Comparison of ENCODE assay signal across 8 mouse cellular contexts in genomic region chr5:65955343-65956143, GRCm38 (mm10). TPM values are rescaled to one million over a fixed set of nuclear protein-coding genes. Genes with fewer than 3 reads are reported as not detected.
DNase-seq lines count a peak whose midpoint lies in the region; ATAC-seq and TF ChIP-seq lines count a peak whose summit lies in the region.

No protein-coding gene starts in this region.

- H3K36me3 ChIP-seq in forebrain, postnatal 0 days (ENCODE audit: insufficient read depth), result no peaks in the 10 kb centered on the region
- no peaks in the 10 kb centered on the region for H3K36me3 ChIP-seq in neural tube, embryonic 15.5 days

- TF ChIP-seq CTCF in cerebellum, adult 2 months (IDR thresholded peaks at IDR 0.05; ENCODE audit: borderline replicate concordance, insufficient read depth, low read depth, low read length), result peak; percentile 62; the same call in 1 of the 2 replicates
- peak; percentile 85 for TF ChIP-seq CTCF in forebrain, postnatal 0 days (IDR thresholded peaks at IDR 0.05; ENCODE audit: low read depth)
- TF ChIP-seq CTCF in layer of hippocampus, adult 2 months (conservative IDR thresholded peaks at IDR 0.05), result peak; percentile 90
- TF ChIP-seq CTCF in lung, adult 2 months (IDR thresholded peaks at IDR 0.05; ENCODE audit: insufficient read depth, low read length), result peak; percentile 95

- DNase-seq in ES-CJ7 (ENCODE audit: low read depth, low spot score), result peak; percentile 94
- DNase-seq in cerebellum, adult 2 months, result peak; percentile 29 to 42
- peak; percentile 84 for DNase-seq in forebrain, postnatal 0 days
- peak; percentile 90 for DNase-seq in heart, postnatal 4 days
- DNase-seq in layer of hippocampus, adult 2 months (ENCODE audit: low spot score in 2 of 2), result peak; percentile 55 to 73
- peak; percentile 86 for DNase-seq in lung, adult 2 months
- peak; percentile 91 for DNase-seq in testis, postnatal 10 days (ENCODE audit: low spot score)

- ATAC-seq in forebrain, postnatal 0 days, result peak; percentile 72
- ATAC-seq in neural tube, embryonic 15.5 days (ENCODE audit: low FRiP score), result peak; percentile 48; the same call in 1 of the 2 replicates

- H3K4me2 ChIP-seq in forebrain, postnatal 0 days (ENCODE audit: low read depth), result peak overlapping the region; percentile 46
- H3K4me2 ChIP-seq in neural tube, embryonic 15.5 days, result peak overlapping the region; percentile 56

- H3K27me3 ChIP-seq in cerebellum, adult 2 months (ENCODE audit: control insufficient read depth, insufficient read depth, low read length), result no peaks in the 10 kb centered on the region
- no peaks in the 10 kb centered on the region for H3K27me3 ChIP-seq in forebrain, postnatal 0 days (ENCODE audit: insufficient read depth, low read length)
- H3K27me3 ChIP-seq in neural tube, embryonic 15.5 days (replicated peaks), result no peaks in the 10 kb centered on the region

- peak overlapping the region; percentile 35 for H3K4me3 ChIP-seq in cerebellum, adult 2 months (replicated peaks; ENCODE audit: insufficient read depth, low read depth, low read length)
- peak overlapping the region; percentile 24; the same call in 1 of the 2 replicates for H3K4me3 ChIP-seq in forebrain, postnatal 0 days (ENCODE audit: low read depth, low read length)
- H3K4me3 ChIP-seq in layer of hippocampus, adult 2 months, result peak overlapping the region; percentile 50
- H3K4me3 ChIP-seq in lung, adult 2 months (replicated peaks; ENCODE audit: extremely low read depth, low read depth, low read length), result peak overlapping the region; percentile 78
- peak overlapping the region; percentile 39 for H3K4me3 ChIP-seq in neural tube, embryonic 15.5 days (replicated peaks)

- H3K9me3 ChIP-seq in forebrain, postnatal 0 days (ENCODE audit: low read length), result no peaks in the 10 kb centered on the region
- H3K9me3 ChIP-seq in neural tube, embryonic 15.5 days (replicated peaks), result no peaks in the 10 kb centered on the region

- H3K9ac ChIP-seq in forebrain, postnatal 0 days, result no peak overlapping the region
- no peak overlapping the region for H3K9ac ChIP-seq in neural tube, embryonic 15.5 days (replicated peaks)

- H3K27ac ChIP-seq in cerebellum, adult 2 months (ENCODE audit: insufficient read depth, low read length), result no peak overlapping the region
- peak overlapping the region; percentile 69 for H3K27ac ChIP-seq in forebrain, postnatal 0 days (ENCODE audit: low read depth, low read length)
- peak overlapping the region; percentile 91 for H3K27ac ChIP-seq in layer of hippocampus, adult 2 months
- peak overlapping the region; percentile 2; the same call in 1 of the 2 replicates for H3K27ac ChIP-seq in neural tube, embryonic 15.5 days (replicated peaks)

- WGBS in cerebellum, adult 2 months, result 35% methylated on average over 23 of the region's 23 CpGs
- 31% methylated on average over 23 of the region's 23 CpGs for WGBS in forebrain, postnatal 0 days
- WGBS in lung, adult 2 months, result 26% methylated on average over 23 of the region's 23 CpGs
- 24% methylated on average over 23 of the region's 23 CpGs for WGBS in neural tube, embryonic 15.5 days

- no peak for TF ChIP-seq POLR2A in cerebellum, adult 2 months (IDR thresholded peaks at IDR 0.05; ENCODE audit: borderline replicate concordance, insufficient read depth, low read length)
- TF ChIP-seq POLR2A in lung, adult 2 months (IDR thresholded peaks at IDR 0.05; ENCODE audit: borderline replicate concordance, extremely low read depth, low read depth, low read length), result no peak

- H3K4me1 ChIP-seq in cerebellum, adult 2 months (ENCODE audit: control insufficient read depth, insufficient read depth, low read length), result no peaks in the 10 kb centered on the region; the same call in 1 of the 2 replicates
- H3K4me1 ChIP-seq in forebrain, postnatal 0 days (ENCODE audit: insufficient read depth), result peaks cover 13% of the 10 kb centered on the region
- H3K4me1 ChIP-seq in lung, adult 2 months (ENCODE audit: control insufficient read depth, insufficient read depth, low read length), result no peaks in the 10 kb centered on the region
- H3K4me1 ChIP-seq in neural tube, embryonic 15.5 days, result peaks cover 20% of the 10 kb centered on the region

RNA-seq across cellular contexts. Expression of gene Chrna9, which starts 20.8 kb away (rescaled TPM):
- polyA plus RNA-seq in cerebellum, adult 2 months (2012; rRNA removed), result not detected in 2 replicates
- 0.52 TPM in 1 of 2 replicates, not detected in the other for total RNA-seq in forebrain, postnatal 0 days (2014; rRNA removed)
- not detected in 2 replicates for polyA plus RNA-seq in forebrain, postnatal 0 days (2015; fragmentation: Nextera tagmentation; extraction: Ambion mirVana)
- total RNA-seq in heart, postnatal 4 days (2021), result under 1 TPM in 1 of 2 experiments, not detected in 1; 0.54 TPM
- total RNA-seq in layer of hippocampus, adult 2 months (2021), result not detected
- 1.4 TPM in 1 of 2 replicates, not detected in the other for polyA plus RNA-seq in lung, adult 2 months (2012; rRNA removed)
- polyA plus RNA-seq in neural tube, embryonic 15.5 days (2015; fragmentation: Nextera tagmentation; extraction: Ambion mirVana), result 3.5 TPM in 1 of 2 replicates, not detected in the other

RNA-seq across cellular contexts. Expression of gene 9130230L23Rik, which starts 48.5 kb away (rescaled TPM):
- not detected in 2 replicates for polyA plus RNA-seq in cerebellum, adult 2 months (2012; rRNA removed)
- not detected in 2 replicates for total RNA-seq in forebrain, postnatal 0 days (2014; rRNA removed)
- not detected in 2 replicates for polyA plus RNA-seq in forebrain, postnatal 0 days (2015; fragmentation: Nextera tagmentation; extraction: Ambion mirVana)
- total RNA-seq in heart, postnatal 4 days (2021), result not detected
- not detected for total RNA-seq in layer of hippocampus, adult 2 months (2021)
- 2.6 and 3.5 TPM in 2 replicates for polyA plus RNA-seq in lung, adult 2 months (2012; rRNA removed)
- polyA plus RNA-seq in neural tube, embryonic 15.5 days (2015; fragmentation: Nextera tagmentation; extraction: Ambion mirVana), result 0.14 TPM in 1 of 2 replicates, not detected in the other

Comparison
In these comparisons a context has a peak if more than half of its experiments do, and no peak if none do; other contexts are left out.
1. DNase-seq: peak in every context shown above with its lines; median percentile 94 in ES-CJ7; 91 in testis, postnatal 10 days; 90 in heart, postnatal 4 days; 86 in lung, adult 2 months; 84 in forebrain, postnatal 0 days; 64 in layer of hippocampus, adult 2 months; 36 in cerebellum, adult 2 months.
2. H3K4me3 ChIP-seq: peak in every context shown above with its lines; median percentile 78 in lung, adult 2 months; 50 in layer of hippocampus, adult 2 months; 39 in neural tube, embryonic 15.5 days; 35 in cerebellum, adult 2 months; 24 in forebrain, postnatal 0 days.